Mouse (Mus musculus): ENCODE measurements around the gene Kif21b. TPM values are rescaled to one million over a fixed set of nuclear protein-coding genes. Genes with fewer than 3 reads are reported as not detected.

Kif21b gene
- polyA plus RNA-seq, 1 experiment from 2014 or later, result 37.1 TPM

- peaks cover 7% of the 10 kb centered on the region; the same call in 1 of the 2 replicates for H3K4me1 ChIP-seq
- no peak overlapping the region for H3K9ac ChIP-seq (replicated peaks)
- ATAC-seq (ENCODE audit: low FRiP score), result no peak
- no peaks in the 10 kb centered on the region for H3K27me3 ChIP-seq (replicated peaks)
- no peak overlapping the region for H3K27ac ChIP-seq (replicated peaks)
- H3K36me3 ChIP-seq, result no peaks in the 10 kb centered on the region
- WGBS, result 38% methylated on average over 3 of the region's 3 CpGs
- H3K4me2 ChIP-seq, result no peak overlapping the region
- H3K4me3 ChIP-seq (replicated peaks), result no peak overlapping the region
- no peaks in the 10 kb centered on the region for H3K9me3 ChIP-seq (replicated peaks)
These were observed 15.0 kb upstream of the Kif21b start for GRCm38 (mm10) chr1:136116183-136116582.

GRCm38 (mm10) chr1:136117069-136117468 is 14.1 kb upstream of the Kif21b start:
- 84% methylated on average over 9 of the region's 9 CpGs for WGBS
- Histone ChIP-seq H3K9ac (replicated peaks) (no peak overlapping the region), H3K27ac (replicated peaks) (no peak overlapping the region), H3K4me3 (replicated peaks) (no peak overlapping the region), H3K9me3 (replicated peaks) (no peaks in the 10 kb centered on the region), H3K36me3 (no peaks in the 10 kb centered on the region), H3K4me1 (peaks cover 7% of the 10 kb centered on the region; the same call in 1 of the 2 replicates), H3K27me3 (replicated peaks) (no peaks in the 10 kb centered on the region), H3K4me2 (no peak overlapping the region)
- no peak for ATAC-seq (ENCODE audit: low FRiP score)

- Histone ChIP-seq H3K4me2 (no peak overlapping the region), H3K4me3 (replicated peaks) (no peak overlapping the region), H3K36me3 (no peaks in the 10 kb centered on the region), H3K4me1 (peaks cover 7% of the 10 kb centered on the region; the same call in 1 of the 2 replicates), H3K27me3 (replicated peaks) (no peaks in the 10 kb centered on the region), H3K9ac (replicated peaks) (no peak overlapping the region), H3K9me3 (replicated peaks) (no peaks in the 10 kb centered on the region), H3K27ac (replicated peaks) (no peak overlapping the region)
- WGBS, result 24% methylated on average over 8 of the region's 8 CpGs
- ATAC-seq (ENCODE audit: low FRiP score), result no peak
These were observed 12.3 kb upstream of the Kif21b start for GRCm38 (mm10) chr1:136118875-136119274.

- H3K9ac ChIP-seq (replicated peaks), result no peak overlapping the region
- no peak overlapping the region for H3K4me3 ChIP-seq (replicated peaks)
- peaks cover 7% of the 10 kb centered on the region; the same call in 1 of the 2 replicates for H3K4me1 ChIP-seq
- ATAC-seq (ENCODE audit: low FRiP score), result no peak; the same call in 1 of the 2 replicates
- H3K27me3 ChIP-seq (replicated peaks), result no peaks in the 10 kb centered on the region
- WGBS, result 49% methylated on average over 7 of the region's 7 CpGs
- H3K36me3 ChIP-seq, result no peaks in the 10 kb centered on the region
- no peaks in the 10 kb centered on the region for H3K9me3 ChIP-seq (replicated peaks)
- no peak overlapping the region for H3K4me2 ChIP-seq
- no peak overlapping the region for H3K27ac ChIP-seq (replicated peaks)
These were observed 11.5 kb upstream of the Kif21b start for GRCm38 (mm10) chr1:136119571-136120262.

GRCm38 (mm10) chr1:136120263-136120603 is 11.0 kb upstream of the Kif21b start:
- Histone ChIP-seq H3K36me3 (no peaks in the 10 kb centered on the region), H3K4me2 (no peak overlapping the region), H3K4me1 (peaks cover 7% of the 10 kb centered on the region; the same call in 1 of the 2 replicates), H3K9ac (replicated peaks) (no peak overlapping the region), H3K27ac (replicated peaks) (no peak overlapping the region), H3K27me3 (replicated peaks) (no peaks in the 10 kb centered on the region), H3K4me3 (replicated peaks) (no peak overlapping the region), H3K9me3 (replicated peaks) (no peaks in the 10 kb centered on the region)
- no peak for ATAC-seq (ENCODE audit: low FRiP score)
- WGBS, result 72% methylated on average over 1 of the region's 1 CpGs

GRCm38 (mm10) chr1:136120785-136121184 is 10.4 kb upstream of the Kif21b start:
- Histone ChIP-seq H3K27ac (replicated peaks) (no peak overlapping the region), H3K36me3 (no peaks in the 10 kb centered on the region), H3K4me3 (replicated peaks) (no peak overlapping the region), H3K4me1 (peaks cover 7% of the 10 kb centered on the region; the same call in 1 of the 2 replicates), H3K4me2 (no peak overlapping the region), H3K9me3 (replicated peaks) (no peaks in the 10 kb centered on the region), H3K27me3 (replicated peaks) (no peaks in the 10 kb centered on the region), H3K9ac (replicated peaks) (no peak overlapping the region)
- 53% methylated on average over 6 of the region's 6 CpGs for WGBS
- ATAC-seq (ENCODE audit: low FRiP score), result no peak

GRCm38 (mm10) chr1:136122030-136122429 is 9.2 kb upstream of the Kif21b start:
- no peaks in the 10 kb centered on the region for H3K9me3 ChIP-seq (replicated peaks)
- no peak for ATAC-seq (ENCODE audit: low FRiP score)
- WGBS, result 76% methylated on average over 8 of the region's 8 CpGs
- H3K36me3 ChIP-seq, result no peaks in the 10 kb centered on the region
- H3K4me2 ChIP-seq, result no peak overlapping the region
- H3K27me3 ChIP-seq (replicated peaks), result no peaks in the 10 kb centered on the region
- peaks cover 7% of the 10 kb centered on the region; the same call in 1 of the 2 replicates for H3K4me1 ChIP-seq
- no peak overlapping the region for H3K4me3 ChIP-seq (replicated peaks)
- no peak overlapping the region for H3K27ac ChIP-seq (replicated peaks)
- no peak overlapping the region for H3K9ac ChIP-seq (replicated peaks)

GRCm38 (mm10) chr1:136126159-136126765 is 4.9 kb upstream of the Kif21b start:
- ATAC-seq (ENCODE audit: low FRiP score), result no peak
- H3K36me3 ChIP-seq, result no peaks in the 10 kb centered on the region
- no peaks in the 10 kb centered on the region for H3K27me3 ChIP-seq (replicated peaks)
- no peak overlapping the region for H3K27ac ChIP-seq (replicated peaks)
- no peak overlapping the region for H3K9ac ChIP-seq (replicated peaks)
- no peak overlapping the region for H3K4me3 ChIP-seq (replicated peaks)
- no peaks in the 10 kb centered on the region for H3K9me3 ChIP-seq (replicated peaks)
- WGBS, result 88% methylated on average over 10 of the region's 10 CpGs
- H3K4me2 ChIP-seq, result no peak overlapping the region
- peaks cover 23% of the 10 kb centered on the region for H3K4me1 ChIP-seq

GRCm38 (mm10) chr1:136126895-136127294 is 4.3 kb upstream of the Kif21b start:
- no peaks in the 10 kb centered on the region for H3K27me3 ChIP-seq (replicated peaks)
- no peaks in the 10 kb centered on the region for H3K36me3 ChIP-seq
- ATAC-seq (ENCODE audit: low FRiP score), result no peak
- no peak overlapping the region for H3K27ac ChIP-seq (replicated peaks)
- WGBS, result 84% methylated on average over 10 of the region's 10 CpGs
- H3K4me3 ChIP-seq (replicated peaks), result no peak overlapping the region
- no peak overlapping the region for H3K9ac ChIP-seq (replicated peaks)
- H3K4me1 ChIP-seq, result peaks cover 23% of the 10 kb centered on the region
- no peak overlapping the region for H3K4me2 ChIP-seq
- H3K9me3 ChIP-seq (replicated peaks), result no peaks in the 10 kb centered on the region

- Histone ChIP-seq H3K4me1 (peaks cover 33% of the 10 kb centered on the region), H3K27ac (replicated peaks) (no peak overlapping the region), H3K4me2 (no peak overlapping the region), H3K27me3 (replicated peaks) (no peaks in the 10 kb centered on the region), H3K9me3 (replicated peaks) (no peaks in the 10 kb centered on the region), H3K36me3 (no peaks in the 10 kb centered on the region), H3K4me3 (replicated peaks) (no peak overlapping the region), H3K9ac (replicated peaks) (no peak overlapping the region)
- ATAC-seq (ENCODE audit: low FRiP score), result no peak
- WGBS, result 79% methylated on average over 3 of the region's 3 CpGs
These were observed 3.3 kb upstream of the Kif21b start for GRCm38 (mm10) chr1:136127856-136128255.

- ATAC-seq (ENCODE audit: low FRiP score), result no peak
- H3K9ac ChIP-seq (replicated peaks), result no peak overlapping the region
- H3K9me3 ChIP-seq (replicated peaks), result no peaks in the 10 kb centered on the region
- no peak overlapping the region for H3K4me2 ChIP-seq
- no peak overlapping the region for H3K4me3 ChIP-seq (replicated peaks)
- no peak overlapping the region for H3K27ac ChIP-seq (replicated peaks)
- H3K27me3 ChIP-seq (replicated peaks), result no peaks in the 10 kb centered on the region
- peaks cover 38% of the 10 kb centered on the region for H3K4me1 ChIP-seq
- 55% methylated on average over 5 of the region's 5 CpGs for WGBS
- no peaks in the 10 kb centered on the region for H3K36me3 ChIP-seq
These were observed 2.8 kb upstream of the Kif21b start for GRCm38 (mm10) chr1:136128416-136128815.

GRCm38 (mm10) chr1:136128944-136129589 is 2.1 kb upstream of the Kif21b start:
- H3K9me3 ChIP-seq (replicated peaks), result no peaks in the 10 kb centered on the region
- WGBS, result 69% methylated on average over 4 of the region's 4 CpGs
- no peak overlapping the region for H3K4me3 ChIP-seq (replicated peaks)
- H3K27me3 ChIP-seq (replicated peaks), result no peaks in the 10 kb centered on the region
- H3K27ac ChIP-seq (replicated peaks), result no peak overlapping the region
- no peak overlapping the region for H3K9ac ChIP-seq (replicated peaks)
- ATAC-seq (ENCODE audit: low FRiP score), result no peak
- H3K4me2 ChIP-seq, result no peak overlapping the region
- H3K36me3 ChIP-seq, result no peaks in the 10 kb centered on the region
- peaks cover 45% of the 10 kb centered on the region for H3K4me1 ChIP-seq

All from neural tube, embryonic 15.5 days (tissue).